Mouse (Mus musculus): ENCODE results near the gene Adcy2.

- TF ChIP-seq POLR2A (IDR thresholded peaks at IDR 0.05; ENCODE audit: insufficient read depth, low read length): no peak
- no peak for TF ChIP-seq CTCF (IDR thresholded peaks at IDR 0.05; ENCODE audit: low read depth, low read length)
- TF ChIP-seq EP300 (IDR thresholded peaks at IDR 0.05; ENCODE audit: insufficient read depth, low read depth, low read length): no peak
Measured at GRCm38 (mm10) chr13:69034621-69035020, 35.3 kb upstream of the Adcy2 start.

Data from ES-Bruce4 (cell line).